Mouse (Mus musculus): ENCODE data around the gene Ilkap.

Gene Ilkap

DNA sequence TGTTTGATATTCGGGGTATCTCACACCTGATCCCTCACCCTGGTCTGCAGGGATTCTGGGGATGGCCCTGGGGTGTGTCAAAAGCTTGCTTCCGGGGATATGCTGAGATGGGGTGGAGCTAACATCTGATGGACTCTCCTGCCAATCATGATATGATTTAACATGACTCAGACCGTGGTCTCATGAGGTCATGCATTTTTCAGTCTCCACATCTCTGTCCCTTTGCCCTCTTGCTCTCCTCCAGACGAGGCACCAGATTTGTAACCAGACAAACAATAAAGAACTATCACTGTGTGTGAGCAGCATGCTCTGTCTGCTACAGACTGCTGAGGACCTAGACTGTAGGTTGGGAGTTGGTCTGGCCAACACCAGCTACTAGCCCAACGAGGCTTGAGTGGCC lies 36.5 kb downstream of the Ilkap start:
- ATAC-seq (ENCODE audit: low TSS enrichment) = no peak

DNA sequence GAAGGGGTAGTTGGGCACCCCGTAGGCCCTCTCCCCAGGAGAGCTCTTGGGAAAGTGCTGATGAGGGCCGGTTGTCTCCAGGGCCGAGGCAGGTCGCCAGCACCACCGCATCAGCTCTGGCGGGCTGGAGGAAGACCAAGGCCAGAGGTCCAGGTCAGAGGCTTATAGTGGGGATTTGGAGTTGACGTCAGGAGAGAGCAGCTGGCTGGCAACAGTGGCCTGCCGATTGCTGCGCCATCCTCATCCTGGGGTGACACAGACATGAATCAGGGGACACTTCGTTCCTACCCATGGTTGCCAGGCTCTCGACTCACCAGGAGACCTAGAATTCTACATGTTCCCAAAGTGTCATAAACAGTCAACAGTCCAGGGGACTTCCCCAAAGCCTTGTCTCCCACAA lies 42.5 kb downstream of the Ilkap start:
- no peak for ATAC-seq (ENCODE audit: low TSS enrichment)

DNA sequence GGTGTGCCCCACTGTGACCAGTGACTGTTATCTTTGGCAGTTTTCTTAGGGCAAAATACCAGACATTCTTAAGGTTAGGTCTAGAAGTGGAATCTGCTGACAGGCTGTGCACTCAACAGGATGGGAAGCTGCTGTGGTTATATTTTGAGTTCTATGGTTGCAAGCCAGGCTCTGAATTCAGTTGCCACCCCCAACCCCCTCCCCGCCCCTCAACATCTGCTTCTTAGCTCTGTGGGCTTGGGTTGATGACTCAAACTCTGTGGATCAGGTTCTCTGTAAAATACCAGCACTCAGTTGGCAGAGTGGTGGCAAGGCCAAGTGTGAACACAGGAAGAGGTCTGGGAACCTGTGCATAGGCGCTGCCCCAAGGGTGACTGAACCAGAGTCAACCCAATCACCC lies 46.3 kb downstream of the Ilkap start:
- peak; percentile 77 for ATAC-seq (ENCODE audit: low TSS enrichment)

GRCm38 (mm10) chr1:91351249-91351648 lies 47.4 kb downstream of the Ilkap start:
- ATAC-seq (ENCODE audit: low TSS enrichment) = no peak

GRCm38 (mm10) chr1:91350841-91351240 lies 47.8 kb downstream of the Ilkap start, which contains the start of gene Klhl30:
Gene Klhl30, plus strand, starts transcription at chr1:91351016.
- ATAC-seq (ENCODE audit: low TSS enrichment) = no peak

- ATAC-seq (ENCODE audit: low TSS enrichment) = peak; percentile 88
Observed at GRCm38 (mm10) chr1:91346892-91347291, 51.7 kb downstream of the Ilkap start.

GRCm38 (mm10) chr1:91344921-91345685 lies 53.5 kb downstream of the Ilkap start:
- peak; percentile 42; the same call in 1 of the 2 replicates for ATAC-seq (ENCODE audit: low TSS enrichment)

- ATAC-seq (ENCODE audit: low TSS enrichment) = no peak
Observed at GRCm38 (mm10) chr1:91344001-91344400, 54.6 kb downstream of the Ilkap start.

GRCm38 (mm10) chr1:91337355-91337754 lies 61.3 kb downstream of the Ilkap start:
- ATAC-seq (ENCODE audit: low TSS enrichment) = no peak

DNA sequence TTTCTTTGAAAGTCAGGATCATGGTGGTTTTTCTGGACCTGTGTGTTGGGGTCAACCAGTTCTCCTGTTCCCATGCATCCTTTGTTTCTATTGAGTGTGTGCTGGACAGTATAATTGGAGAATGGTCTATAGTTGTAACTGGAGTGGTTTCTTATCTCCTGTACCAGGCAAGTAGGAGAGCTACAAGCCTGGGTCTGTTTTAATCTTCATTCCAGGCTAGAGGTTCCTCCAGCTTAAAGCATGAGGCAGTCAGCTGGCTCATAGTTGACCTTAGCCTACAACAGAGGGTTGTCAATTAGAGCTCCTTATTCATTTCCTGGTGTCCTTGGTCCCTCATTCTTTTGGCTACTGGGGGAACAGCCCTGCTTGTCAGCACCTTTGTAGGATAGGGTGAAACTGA lies 65.0 kb downstream of the Ilkap start:
- no peak for ATAC-seq (ENCODE audit: low TSS enrichment)

DNA sequence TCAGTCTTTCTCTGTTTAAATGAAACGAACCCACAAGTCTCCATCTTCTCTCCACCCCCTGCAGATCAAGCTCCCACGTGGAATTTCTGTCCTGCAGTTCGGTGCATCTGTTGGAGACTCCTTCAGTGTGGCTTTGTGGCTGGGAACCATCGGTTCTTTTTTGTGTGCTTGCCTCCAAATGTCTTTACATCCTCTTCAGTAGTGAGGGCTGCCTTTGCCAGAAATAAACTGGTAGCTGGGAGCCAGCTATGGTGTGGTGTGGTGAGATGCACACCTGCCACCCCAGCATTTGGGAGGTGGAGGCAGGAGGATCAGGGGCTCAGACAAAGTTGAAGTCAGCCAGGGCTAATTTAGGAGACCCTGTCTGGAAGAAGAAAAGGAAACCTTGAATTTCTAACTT lies 66.5 kb downstream of the Ilkap start:
- peak; percentile 90 for ATAC-seq (ENCODE audit: low TSS enrichment)

DNA sequence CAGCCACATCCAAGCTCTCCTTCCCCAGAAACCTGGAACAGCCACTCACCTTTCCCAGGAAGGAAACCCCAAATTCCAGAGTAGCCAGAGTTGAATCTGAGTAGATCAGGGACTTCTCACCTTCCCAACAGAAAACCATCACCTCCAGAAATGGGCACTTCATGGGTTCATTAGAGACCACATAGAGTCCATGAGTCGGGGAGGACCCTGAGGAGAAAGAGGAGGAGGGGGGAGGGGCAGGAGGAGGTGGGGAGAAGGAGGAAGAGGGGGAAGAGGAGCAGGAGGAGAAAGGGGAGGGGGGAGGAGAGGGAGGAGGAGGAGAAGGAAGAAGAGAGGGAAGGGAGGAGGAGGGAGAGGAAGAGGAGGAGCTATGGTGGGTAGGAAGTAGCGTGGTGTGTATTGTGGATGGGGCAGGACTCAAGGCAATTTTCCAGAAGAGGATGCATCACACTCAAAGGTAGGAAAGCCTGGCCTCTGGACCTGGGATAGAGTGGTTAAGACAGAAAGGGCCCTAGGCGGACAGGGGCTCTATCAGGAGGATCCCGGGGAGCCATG lies 73.0 kb downstream of the Ilkap start:
- no peak for ATAC-seq (ENCODE audit: low TSS enrichment)

- no peak for ATAC-seq (ENCODE audit: low TSS enrichment)
Observed at GRCm38 (mm10) chr1:91324646-91325045, 74.0 kb downstream of the Ilkap start.
